Mouse (Mus musculus) subcutaneous adipose tissue, adult 2 months (tissue): ENCODE data around the gene Tgm6. TPM values are rescaled to one million over a fixed set of nuclear protein-coding genes. Genes with fewer than 3 reads are reported as not detected.

Source experiments
- polyA plus RNA-seq: library from polyadenylated mRNA; depleted of rRNA; stranded (reverse); fragments of >200 nt; gene quantifications from 2 replicates; pipeline ENCODE4 v1.2.3, GENCODE M21; 2012; ENCODE audit warnings: low replicate concordance; rRNA removed

The Tgm6 gene
- 0.05 TPM in 1 of 2 replicates, not detected in the other for polyA plus RNA-seq

GRCm38 (mm10) chr2:130112116-130112515 lies at the start of gene Tgm6:
Tgm6 (plus strand) TSS chr2:130112416.

GRCm38 (mm10) chr2:130178706-130179506 lies 66.7 kb downstream of the Tgm6 start, which contains the start of gene Snrpb:
Snrpb (minus strand) TSS chr2:130179403.

GRCm38 (mm10) chr2:130194894-130195293 lies 82.7 kb downstream of the Tgm6 start, which contains the start of gene Tmc2:
Tmc2 (plus strand) TSS chr2:130195194.

Other genes starting within 250 kb of the Tgm6 start
- gene Tgm3, start 100.1 kb upstream of the Tgm6 start, polyA plus RNA-seq: 0.04 and 0.13 TPM in 2 replicates
- gene Snrpb, start 67.0 kb downstream of the Tgm6 start, polyA plus RNA-seq: 147 and 232 TPM in 2 replicates
- not detected in 2 replicates for gene Tmc2, start 82.8 kb downstream of the Tgm6 start, polyA plus RNA-seq
- 25.8 and 133 TPM in 2 replicates for gene Nop56, start 162.0 kb downstream of the Tgm6 start, polyA plus RNA-seq
- gene Idh3b, start 172.1 kb downstream of the Tgm6 start, polyA plus RNA-seq: 328 and 458 TPM in 2 replicates
- 1.0 and 19.0 TPM in 2 replicates for gene Ebf4, start 182.8 kb downstream of the Tgm6 start, polyA plus RNA-seq